Mouse (Mus musculus) granulocyte monocyte progenitor cell, adult 5-6 weeks (primary cell): ENCODE data around the gene Gm36864. TPM values are rescaled to one million over a fixed set of nuclear protein-coding genes. Genes with fewer than 3 reads are reported as not detected.

ENCODE experiments used
- total RNA-seq, 2 experiments: library from RNA; stranded (forward) in 1 of 2; stranded (reverse) in 1 of 2; fragments of 200-712, 200-1000 nt in 1 of 2; fragments of >200 nt in 1 of 2; fragmentation: Nextera tagmentation in 1 of 2; gene quantifications; 2 replicates each; pipeline ENCODE4 v1.2.3; 2014 to 2017

Gene Gm36864
- total RNA-seq, 2 experiments from 2014 or later = not detected

Other genes with a start within 250 kb of the Gm36864 start
- gene Klk1b11, start 240.3 kb upstream of the Gm36864 start, total RNA-seq (2014; fragmentation: Nextera tagmentation) = not detected in 2 replicates
- not detected in 2 replicates for gene Klk1b11, start 240.3 kb upstream of the Gm36864 start, total RNA-seq (2017)
- not detected in 2 replicates for gene Klk1b26, start 224.0 kb upstream of the Gm36864 start, total RNA-seq (2014; fragmentation: Nextera tagmentation)
- gene Klk1b26, start 224.0 kb upstream of the Gm36864 start, total RNA-seq (2017) = not detected in 2 replicates
- gene Klk1b27, start 183.9 kb upstream of the Gm36864 start, total RNA-seq (2014; fragmentation: Nextera tagmentation) = not detected in 2 replicates
- not detected in 2 replicates for gene Klk1b27, start 183.9 kb upstream of the Gm36864 start, total RNA-seq (2017)
- not detected in 2 replicates for gene Klk1b21, start 133.8 kb upstream of the Gm36864 start, total RNA-seq (2014; fragmentation: Nextera tagmentation)
- gene Klk1b21, start 133.8 kb upstream of the Gm36864 start, total RNA-seq (2017) = not detected in 2 replicates
- gene Klk1b22, start 123.5 kb upstream of the Gm36864 start, total RNA-seq (2014; fragmentation: Nextera tagmentation) = not detected in 2 replicates
- not detected in 2 replicates for gene Klk1b22, start 123.5 kb upstream of the Gm36864 start, total RNA-seq (2017)
- gene Klk1b16, start 99.4 kb upstream of the Gm36864 start, total RNA-seq (2014; fragmentation: Nextera tagmentation) = not detected in 2 replicates
- not detected in 2 replicates for gene Klk1b16, start 99.4 kb upstream of the Gm36864 start, total RNA-seq (2017)
- not detected in 2 replicates for gene Klk1b24, start 47.9 kb upstream of the Gm36864 start, total RNA-seq (2014; fragmentation: Nextera tagmentation)
- not detected in 2 replicates for gene Klk1b24, start 47.9 kb upstream of the Gm36864 start, total RNA-seq (2017)
- not detected in 2 replicates for gene Klk1b3, start 38.0 kb upstream of the Gm36864 start, total RNA-seq (2014; fragmentation: Nextera tagmentation)
- gene Klk1b3, start 38.0 kb upstream of the Gm36864 start, total RNA-seq (2017) = not detected in 2 replicates
- not detected in 2 replicates for gene Klk1b4, start 28.7 kb upstream of the Gm36864 start, total RNA-seq (2014; fragmentation: Nextera tagmentation)
- not detected in 2 replicates for gene Klk1b4, start 28.7 kb upstream of the Gm36864 start, total RNA-seq (2017)
- not detected in 2 replicates for gene Klk1b5, start 20.2 kb upstream of the Gm36864 start, total RNA-seq (2014; fragmentation: Nextera tagmentation)
- gene Klk1b5, start 20.2 kb upstream of the Gm36864 start, total RNA-seq (2017) = not detected in 2 replicates
- gene Klk1, start 10.8 kb upstream of the Gm36864 start, total RNA-seq (2014; fragmentation: Nextera tagmentation) = not detected in 2 replicates
- gene Klk1, start 10.8 kb upstream of the Gm36864 start, total RNA-seq (2017) = not detected in 2 replicates
- gene 1700028J19Rik, start 10.5 kb downstream of the Gm36864 start, total RNA-seq (2014; fragmentation: Nextera tagmentation) = 1.2 TPM in 1 of 2 replicates, not detected in the other
- gene 1700028J19Rik, start 10.5 kb downstream of the Gm36864 start, total RNA-seq (2017) = 0.67 TPM in 1 of 2 replicates, not detected in the other
- 95.5 and 132 TPM in 2 replicates for gene 2410002F23Rik, start 10.5 kb downstream of the Gm36864 start, total RNA-seq (2014; fragmentation: Nextera tagmentation)
- 63.5 and 86.2 TPM in 2 replicates for gene 2410002F23Rik, start 10.5 kb downstream of the Gm36864 start, total RNA-seq (2017)
- gene Acp4, start 21.2 kb downstream of the Gm36864 start, total RNA-seq (2014; fragmentation: Nextera tagmentation) = not detected in 2 replicates
- 0.26 TPM in 1 of 2 replicates, not detected in the other for gene Acp4, start 21.2 kb downstream of the Gm36864 start, total RNA-seq (2017)
- gene Gm15517, start 25.3 kb downstream of the Gm36864 start, total RNA-seq (2014; fragmentation: Nextera tagmentation) = not detected in 2 replicates
- not detected in 2 replicates for gene Gm15517, start 25.3 kb downstream of the Gm36864 start, total RNA-seq (2017)
- gene Clec11a, start 70.7 kb downstream of the Gm36864 start, total RNA-seq (2014; fragmentation: Nextera tagmentation) = 2.5 and 3.7 TPM in 2 replicates
- gene Clec11a, start 70.7 kb downstream of the Gm36864 start, total RNA-seq (2017) = 4.4 and 4.8 TPM in 2 replicates
- gene Shank1, start 74.1 kb downstream of the Gm36864 start, total RNA-seq (2014; fragmentation: Nextera tagmentation) = not detected in 2 replicates
- not detected in 2 replicates for gene Shank1, start 74.1 kb downstream of the Gm36864 start, total RNA-seq (2017)
- 1.1 TPM in 1 of 2 replicates, not detected in the other for gene Syt3, start 147.9 kb downstream of the Gm36864 start, total RNA-seq (2014; fragmentation: Nextera tagmentation)
- gene Syt3, start 147.9 kb downstream of the Gm36864 start, total RNA-seq (2017) = 0.15 TPM in 1 of 2 replicates, not detected in the other
- gene 1700008O03Rik, start 149.6 kb downstream of the Gm36864 start, total RNA-seq (2014; fragmentation: Nextera tagmentation) = 4.1 TPM in 1 of 2 replicates, not detected in the other
- 1.8 and 2.4 TPM in 2 replicates for gene 1700008O03Rik, start 149.6 kb downstream of the Gm36864 start, total RNA-seq (2017)
- not detected in 2 replicates for gene Lrrc4b, start 192.8 kb downstream of the Gm36864 start, total RNA-seq (2014; fragmentation: Nextera tagmentation)
- gene Lrrc4b, start 192.8 kb downstream of the Gm36864 start, total RNA-seq (2017) = not detected in 2 replicates
- gene Aspdh, start 229.2 kb downstream of the Gm36864 start, total RNA-seq (2014; fragmentation: Nextera tagmentation) = not detected in 2 replicates
- not detected in 2 replicates for gene Aspdh, start 229.2 kb downstream of the Gm36864 start, total RNA-seq (2017)
- gene Josd2, start 231.8 kb downstream of the Gm36864 start, total RNA-seq (2014; fragmentation: Nextera tagmentation) = 26.4 and 62.3 TPM in 2 replicates
- 15.9 and 31.2 TPM in 2 replicates for gene Josd2, start 231.8 kb downstream of the Gm36864 start, total RNA-seq (2017)